Mouse (Mus musculus): Measurements from ENCODE around the gene Robo1. TPM values are rescaled to one million over a fixed set of nuclear protein-coding genes. Genes with fewer than 3 reads are reported as not detected.

Robo1 gene
- polyA plus RNA-seq, 1 experiment from 2014 or later = 100 TPM

DNA sequence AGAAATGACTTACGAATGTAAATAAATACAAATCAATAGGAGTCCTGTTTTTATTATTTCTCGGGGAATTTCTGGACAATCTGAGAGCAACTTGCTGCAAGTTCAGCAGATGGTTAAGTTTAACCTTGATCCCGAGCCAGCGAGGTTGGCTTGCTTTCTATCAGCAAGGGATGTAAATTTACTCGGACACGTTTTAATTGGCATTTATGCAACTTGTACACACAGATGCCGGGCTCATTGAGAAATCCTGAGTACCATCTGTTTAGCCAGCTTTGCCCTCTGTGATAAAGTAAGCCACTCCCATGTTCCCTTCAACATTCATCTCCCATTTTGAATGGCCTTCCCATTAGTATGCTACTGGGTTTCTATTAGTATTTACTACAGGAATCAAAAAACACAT is 580.0 kb downstream of the Robo1 start:
- H3K27ac ChIP-seq (replicated peaks) = 0 out of 2 replicates have a peak overlapping the region, but pooled peaks have one; percentile 39
- H3K4me1 ChIP-seq = peaks cover 14% of the 10 kb centered on the region; the same call in 1 of the 2 replicates
- H3K4me2 ChIP-seq (replicated peaks) = 0 out of 2 replicates have a peak overlapping the region, but pooled peaks have one; percentile 13
- no peaks in the 10 kb centered on the region for H3K27me3 ChIP-seq
- no peaks in the 10 kb centered on the region for H3K36me3 ChIP-seq
- H3K9ac ChIP-seq (replicated peaks) = no peak overlapping the region
- no peaks in the 10 kb centered on the region for H3K9me3 ChIP-seq
- no peak overlapping the region for H3K4me3 ChIP-seq
- WGBS = 30% methylated on average over 7 of the region's 7 CpGs
- peak; percentile 87 for ATAC-seq (ENCODE audit: low FRiP score, low read depth)

DNA sequence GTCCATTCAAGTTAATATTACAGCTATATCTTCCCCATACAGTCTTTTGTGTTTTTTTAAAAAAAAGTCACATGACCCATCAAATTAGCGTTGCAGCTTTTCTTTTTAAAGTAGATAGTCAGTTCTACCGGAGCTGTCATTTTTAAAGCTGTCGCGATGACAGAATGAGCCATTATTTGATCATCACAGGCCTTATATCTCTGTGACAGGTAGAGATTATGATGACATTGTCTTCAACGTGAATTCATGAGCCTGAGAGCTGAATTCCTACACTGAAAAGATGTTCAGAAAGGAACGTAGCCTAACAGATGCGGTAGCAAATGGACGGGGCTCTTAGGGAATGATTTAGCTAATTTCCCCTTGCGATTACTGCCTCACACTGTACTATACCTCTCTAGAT is 581.3 kb downstream of the Robo1 start:
- no peaks in the 10 kb centered on the region for H3K9me3 ChIP-seq
- H3K4me3 ChIP-seq = no peak overlapping the region
- H3K4me2 ChIP-seq (replicated peaks) = no peak overlapping the region
- no peak for ATAC-seq (ENCODE audit: low FRiP score, low read depth)
- 79% methylated on average over 9 of the region's 9 CpGs for WGBS
- H3K9ac ChIP-seq (replicated peaks) = no peak overlapping the region
- no peak overlapping the region for H3K27ac ChIP-seq (replicated peaks)
- no peaks in the 10 kb centered on the region for H3K27me3 ChIP-seq
- H3K36me3 ChIP-seq = no peaks in the 10 kb centered on the region
- H3K4me1 ChIP-seq = peaks cover 18% of the 10 kb centered on the region; the same call in 1 of the 2 replicates

DNA sequence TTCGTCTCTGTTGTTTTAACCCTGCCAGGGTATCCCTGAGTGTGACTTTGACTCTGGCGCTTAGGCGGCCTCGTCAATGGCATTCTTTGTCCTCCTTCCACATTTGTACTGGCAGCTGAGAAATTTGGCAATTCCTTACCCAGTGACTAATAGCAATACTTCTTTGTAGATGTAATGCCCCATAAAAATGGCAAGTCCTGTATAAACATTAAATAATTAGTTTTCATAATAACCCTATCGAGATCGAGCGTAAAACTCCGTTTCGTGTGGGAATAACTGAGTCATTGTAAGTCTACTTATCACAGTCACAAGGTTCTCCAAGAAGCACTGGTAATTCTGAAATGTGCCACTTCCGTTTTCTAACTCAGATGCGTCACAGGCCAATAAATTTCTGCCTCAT is 589.0 kb downstream of the Robo1 start:
- no peak overlapping the region for H3K4me3 ChIP-seq
- H3K4me1 ChIP-seq = 0 out of 2 replicates have a peak, but pooled peaks cover 4% of the 10 kb centered on the region
- no peaks in the 10 kb centered on the region for H3K9me3 ChIP-seq
- no peaks in the 10 kb centered on the region for H3K27me3 ChIP-seq
- H3K36me3 ChIP-seq = no peaks in the 10 kb centered on the region
- H3K9ac ChIP-seq (replicated peaks) = no peak overlapping the region
- 85% methylated on average over 11 of the region's 11 CpGs for WGBS
- no peak overlapping the region for H3K4me2 ChIP-seq (replicated peaks)
- no peak for ATAC-seq (ENCODE audit: low FRiP score, low read depth)
- H3K27ac ChIP-seq (replicated peaks) = no peak overlapping the region

DNA sequence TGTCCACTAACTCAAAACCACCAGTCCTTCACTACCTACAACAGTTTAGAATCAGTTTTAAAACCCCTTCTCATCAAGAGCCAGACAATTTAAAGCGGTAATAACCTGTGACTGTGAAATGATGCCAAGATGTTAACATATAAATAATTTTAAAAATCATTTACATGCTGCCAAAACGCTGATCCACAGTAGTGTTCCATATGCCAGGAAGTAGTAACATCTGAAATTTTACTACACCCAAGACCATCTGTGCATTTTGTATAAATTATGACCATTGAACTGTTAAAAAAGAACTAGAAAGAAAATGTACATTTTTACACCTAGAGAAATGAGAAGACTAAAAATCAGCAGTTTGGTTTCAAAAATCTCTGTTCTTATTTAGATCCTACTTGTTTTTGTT is 600.8 kb downstream of the Robo1 start:
- WGBS = 99% methylated on average over 2 of the region's 2 CpGs
- Histone ChIP-seq H3K27ac (replicated peaks) (no peak overlapping the region), H3K4me3 (no peak overlapping the region), H3K9me3 (no peaks in the 10 kb centered on the region), H3K9ac (replicated peaks) (no peak overlapping the region), H3K4me2 (replicated peaks) (no peak overlapping the region), H3K4me1 (no peaks in the 10 kb centered on the region), H3K27me3 (no peaks in the 10 kb centered on the region), H3K36me3 (0 out of 2 replicates have a peak, but pooled peaks cover 5% of the 10 kb centered on the region)
- ATAC-seq (ENCODE audit: low FRiP score, low read depth) = no peak

DNA sequence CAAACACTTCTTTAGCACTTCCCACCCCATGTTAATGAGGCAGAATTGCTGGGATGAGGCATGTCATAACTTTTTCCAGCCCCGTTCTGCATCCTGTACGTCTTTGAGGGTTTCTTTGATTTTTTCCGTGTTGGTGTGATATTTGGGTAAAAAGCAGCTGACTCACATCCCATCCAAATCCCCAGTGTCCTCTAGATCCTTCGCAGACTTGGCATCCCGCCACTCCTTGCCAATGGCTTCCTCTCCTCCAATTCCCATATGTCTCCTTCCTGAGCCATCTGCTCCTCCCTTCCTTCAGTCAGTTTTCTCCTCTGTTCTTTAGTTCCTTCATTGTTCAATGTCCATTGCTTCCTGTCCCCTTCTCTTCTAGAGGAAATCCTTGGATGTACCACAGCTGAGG is 605.0 kb downstream of the Robo1 start:
- ATAC-seq (ENCODE audit: low FRiP score, low read depth) = no peak
- 77% methylated on average over 5 of the region's 5 CpGs for WGBS
- Histone ChIP-seq H3K9me3 (no peaks in the 10 kb centered on the region), H3K9ac (replicated peaks) (no peak overlapping the region), H3K4me3 (no peak overlapping the region), H3K27ac (replicated peaks) (no peak overlapping the region; the same call in 1 of the 2 replicates), H3K4me1 (no peaks in the 10 kb centered on the region), H3K27me3 (no peaks in the 10 kb centered on the region), H3K36me3 (no peaks in the 10 kb centered on the region), H3K4me2 (replicated peaks) (no peak overlapping the region)

DNA sequence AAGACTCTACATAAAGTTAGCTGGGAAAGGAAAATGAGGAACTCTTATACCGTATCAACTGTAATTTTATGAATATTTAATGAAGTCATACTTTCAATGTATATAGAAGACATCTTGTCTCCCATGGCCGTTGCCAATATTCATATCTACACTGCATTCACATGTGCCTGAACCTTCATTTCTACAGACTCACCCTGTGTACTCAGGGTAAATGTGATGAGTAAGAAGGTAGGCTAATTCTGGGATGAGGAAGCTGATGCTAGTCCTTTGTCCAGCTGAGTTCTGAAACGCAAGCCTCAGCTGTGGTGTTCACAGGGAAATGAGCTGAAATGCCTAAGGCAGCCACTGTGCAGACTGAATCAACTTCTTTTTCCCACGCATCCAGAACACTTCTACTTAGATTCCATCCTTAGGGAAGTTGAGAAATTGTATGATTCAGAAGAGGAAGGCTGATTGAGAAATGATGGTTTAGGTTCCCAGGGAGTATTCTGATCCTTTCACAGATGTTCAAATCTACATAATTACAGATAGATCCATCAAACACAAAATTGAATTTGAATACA is 606.0 kb downstream of the Robo1 start:
- WGBS = 77% methylated on average over 4 of the region's 4 CpGs
- ATAC-seq (ENCODE audit: low FRiP score, low read depth) = peak; percentile 38

DNA sequence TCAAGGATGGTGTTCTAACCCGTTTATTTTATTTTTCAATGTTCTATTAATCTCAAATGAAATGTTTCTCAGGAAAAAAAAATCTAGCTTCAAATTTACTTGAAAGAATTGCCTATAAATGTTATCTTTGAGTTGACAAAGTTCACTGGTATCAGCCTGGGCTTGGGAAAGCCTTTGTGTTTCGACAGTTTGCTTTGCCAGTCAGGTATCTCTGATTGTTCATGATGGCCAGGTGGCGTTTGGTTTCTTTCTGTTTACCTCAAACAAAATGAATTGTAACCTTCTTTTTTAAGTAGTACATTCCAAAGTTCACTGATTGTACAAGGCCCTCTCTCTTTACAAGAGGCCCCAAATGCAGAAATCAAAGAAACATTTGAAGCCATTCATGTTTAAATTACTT is 611.9 kb downstream of the Robo1 start:
- no peak overlapping the region for H3K27ac ChIP-seq (replicated peaks)
- no peak overlapping the region for H3K4me2 ChIP-seq (replicated peaks)
- 86% methylated on average over 3 of the region's 3 CpGs for WGBS
- no peak overlapping the region for H3K4me3 ChIP-seq
- H3K27me3 ChIP-seq = no peaks in the 10 kb centered on the region
- no peaks in the 10 kb centered on the region for H3K9me3 ChIP-seq
- H3K36me3 ChIP-seq = no peaks in the 10 kb centered on the region
- H3K9ac ChIP-seq (replicated peaks) = no peak overlapping the region
- peaks cover 16% of the 10 kb centered on the region for H3K4me1 ChIP-seq
- no peak for ATAC-seq (ENCODE audit: low FRiP score, low read depth)

More for the DNA sequence above, 606.0 kb downstream of the Robo1 start:
- no peak overlapping the region for H3K4me2 ChIP-seq (replicated peaks)
- H3K27ac ChIP-seq (replicated peaks) = no peak overlapping the region
- H3K4me1 ChIP-seq = no peaks in the 10 kb centered on the region
- no peaks in the 10 kb centered on the region for H3K9me3 ChIP-seq
- H3K27me3 ChIP-seq = no peaks in the 10 kb centered on the region
- no peak overlapping the region for H3K9ac ChIP-seq (replicated peaks)
- H3K36me3 ChIP-seq = no peaks in the 10 kb centered on the region
- no peak overlapping the region for H3K4me3 ChIP-seq

DNA sequence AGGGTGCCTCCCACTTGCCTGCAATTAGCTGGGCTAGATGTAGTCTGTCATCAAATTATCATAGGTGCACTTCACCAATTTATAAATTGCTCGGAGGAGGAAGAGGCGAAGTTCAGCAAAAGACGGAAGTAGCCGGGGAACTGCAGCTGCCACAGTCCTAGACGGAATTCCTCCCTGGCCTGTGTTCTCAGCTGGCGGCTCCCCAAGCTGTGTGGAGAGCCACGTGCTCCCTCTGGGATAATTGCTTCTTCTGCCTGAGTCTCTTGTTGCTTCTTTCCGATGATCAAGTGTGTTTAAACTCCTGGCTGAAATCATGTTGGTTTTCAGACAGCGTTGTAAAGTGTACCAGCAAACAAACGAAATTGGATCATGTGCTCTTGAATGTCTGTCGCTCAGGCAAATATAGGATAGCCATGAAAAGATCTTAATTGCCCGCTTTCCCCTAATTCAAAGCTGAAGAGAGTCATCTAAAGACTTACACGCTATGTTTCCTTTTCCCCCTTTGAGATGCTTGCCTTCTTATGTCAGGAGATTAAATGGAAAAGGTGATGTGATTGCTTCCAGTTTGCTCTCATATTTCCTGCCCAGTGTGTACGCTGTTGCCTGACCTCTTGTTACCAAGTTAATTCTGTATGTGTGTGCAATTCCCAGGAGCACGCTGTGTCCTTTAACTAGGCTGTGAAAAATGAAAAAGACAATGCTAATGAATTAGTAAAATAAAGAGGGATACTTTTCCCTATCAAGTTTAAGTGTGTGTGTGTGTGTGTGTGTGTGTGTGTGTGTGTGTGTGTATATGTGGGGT is 616.5 kb downstream of the Robo1 start:
- 19% methylated on average over 15 of the region's 15 CpGs for WGBS
- Histone ChIP-seq H3K4me2 (replicated peaks) (peak overlapping the region; percentile 35), H3K9me3 (no peaks in the 10 kb centered on the region), H3K4me3 (no peak overlapping the region), H3K27ac (replicated peaks) (peak overlapping the region; percentile 39), H3K4me1 (peaks cover 38% of the 10 kb centered on the region), H3K36me3 (no peaks in the 10 kb centered on the region), H3K27me3 (no peaks in the 10 kb centered on the region), H3K9ac (replicated peaks) (no peak overlapping the region; the same call in 1 of the 2 replicates)
- peak; percentile 81 for ATAC-seq (ENCODE audit: low FRiP score, low read depth)

DNA sequence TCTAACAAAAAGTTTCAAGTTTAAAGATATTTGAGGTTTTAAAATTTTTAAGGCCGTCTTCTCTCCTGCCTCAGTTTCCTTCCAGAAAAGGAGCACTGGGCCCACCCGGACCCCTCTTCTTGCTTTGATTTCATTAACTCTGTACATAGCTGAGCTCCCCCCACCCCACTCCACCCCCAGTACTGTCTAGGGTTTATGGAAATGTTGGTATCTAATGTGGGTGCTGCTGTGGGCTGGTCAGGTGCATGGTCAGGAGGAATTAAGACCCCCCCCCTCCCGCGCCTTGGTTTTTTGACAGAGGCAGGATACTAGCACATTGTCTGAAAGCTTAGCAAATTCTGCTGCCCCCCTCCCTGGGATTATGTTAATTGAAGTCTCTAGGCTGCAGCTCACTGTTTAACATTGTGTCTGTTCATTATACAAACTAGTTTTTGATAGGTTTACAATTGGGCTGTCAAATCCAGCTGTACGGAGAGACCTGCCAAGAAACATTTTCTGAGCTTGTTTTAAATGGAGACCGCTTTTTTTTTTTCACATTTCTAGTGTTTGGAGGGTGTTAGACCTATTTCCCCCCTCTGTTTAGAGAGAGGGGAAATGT is 620.5 kb downstream of the Robo1 start:
- no peaks in the 10 kb centered on the region for H3K36me3 ChIP-seq
- H3K9me3 ChIP-seq = no peaks in the 10 kb centered on the region
- no peak overlapping the region; the same call in 1 of the 2 replicates for H3K4me2 ChIP-seq (replicated peaks)
- peak; percentile 74 for ATAC-seq (ENCODE audit: low FRiP score, low read depth)
- H3K4me3 ChIP-seq = no peak overlapping the region
- 0 out of 2 replicates have a peak overlapping the region, but pooled peaks have one; percentile 39 for H3K27ac ChIP-seq (replicated peaks)
- no peak overlapping the region for H3K9ac ChIP-seq (replicated peaks)
- 41% methylated on average over 6 of the region's 6 CpGs for WGBS
- H3K27me3 ChIP-seq = no peaks in the 10 kb centered on the region
- H3K4me1 ChIP-seq = peaks cover 35% of the 10 kb centered on the region

DNA sequence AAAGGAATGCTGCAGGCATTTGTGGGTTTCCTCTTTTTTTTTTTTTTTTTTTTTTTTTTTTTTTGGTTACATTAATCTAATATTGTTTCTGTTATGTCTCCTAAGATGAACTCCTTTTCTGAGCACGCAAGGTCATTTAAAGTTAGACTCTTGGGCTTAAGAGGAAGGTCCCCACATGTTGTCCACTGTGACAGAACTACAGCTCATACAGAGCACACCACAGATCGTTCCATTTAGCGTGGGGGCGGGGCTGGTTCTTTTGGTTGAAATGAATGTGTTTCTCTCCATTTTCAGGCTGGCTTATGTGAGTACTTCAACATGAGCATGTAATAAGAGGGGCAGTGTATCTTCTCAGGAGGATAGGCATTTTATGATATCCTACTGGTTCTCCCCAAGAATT is 622.8 kb downstream of the Robo1 start:
- Histone ChIP-seq H3K9ac (replicated peaks) (no peak overlapping the region), H3K4me3 (no peak overlapping the region), H3K36me3 (no peaks in the 10 kb centered on the region), H3K4me1 (peaks cover 17% of the 10 kb centered on the region), H3K27ac (replicated peaks) (no peak overlapping the region), H3K9me3 (no peaks in the 10 kb centered on the region), H3K27me3 (no peaks in the 10 kb centered on the region), H3K4me2 (replicated peaks) (no peak overlapping the region)
- WGBS = 83% methylated on average over 4 of the region's 4 CpGs
- no peak for ATAC-seq (ENCODE audit: low FRiP score, low read depth)

DNA sequence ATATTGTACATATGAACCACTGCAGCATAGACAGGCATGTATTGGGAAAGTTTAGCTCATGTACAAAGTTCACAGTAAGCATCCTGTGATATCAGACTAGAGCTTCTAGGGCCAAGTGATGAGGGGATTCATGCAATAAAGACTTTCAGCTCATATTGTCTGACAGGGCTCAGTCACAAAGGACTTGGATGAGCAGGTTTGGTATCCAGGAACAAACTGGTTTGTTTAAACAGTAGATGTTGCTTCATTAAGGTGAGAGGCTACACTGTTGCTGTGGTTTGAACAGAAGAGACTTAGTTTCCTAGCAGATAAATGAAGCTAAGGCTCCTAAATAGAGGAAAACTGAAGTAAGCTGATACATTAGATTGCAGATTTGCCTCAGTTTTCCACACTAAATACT is 626.8 kb downstream of the Robo1 start:
- ATAC-seq (ENCODE audit: low FRiP score, low read depth) = no peak
- peaks cover 11% of the 10 kb centered on the region; the same call in 1 of the 2 replicates for H3K4me1 ChIP-seq
- no peak overlapping the region for H3K4me3 ChIP-seq
- no peaks in the 10 kb centered on the region for H3K9me3 ChIP-seq
- H3K27me3 ChIP-seq = no peaks in the 10 kb centered on the region
- no peak overlapping the region for H3K27ac ChIP-seq (replicated peaks)
- H3K9ac ChIP-seq (replicated peaks) = no peak overlapping the region
- no peaks in the 10 kb centered on the region for H3K36me3 ChIP-seq
- H3K4me2 ChIP-seq (replicated peaks) = no peak overlapping the region

DNA sequence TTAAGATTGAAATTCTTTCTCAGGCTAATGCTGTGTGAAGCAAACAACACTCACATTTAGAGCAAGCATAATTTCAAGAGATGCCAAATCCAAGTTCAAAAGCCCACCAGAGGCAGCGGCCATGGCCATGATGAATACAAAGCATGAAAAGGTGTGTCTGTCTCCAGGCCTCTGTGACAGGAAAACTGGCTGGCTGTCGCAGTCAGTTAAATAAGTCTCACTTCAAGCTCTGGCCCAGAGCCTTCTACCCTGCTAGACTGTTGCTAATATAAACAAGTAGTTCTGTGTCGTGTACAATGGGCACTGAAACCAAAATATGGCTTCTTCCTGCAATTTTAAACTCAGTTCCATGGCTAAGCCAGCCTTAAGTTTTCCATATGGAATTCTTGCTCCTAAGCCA is 629.1 kb downstream of the Robo1 start:
- Histone ChIP-seq H3K9ac (replicated peaks) (no peak overlapping the region), H3K4me2 (replicated peaks) (no peak overlapping the region), H3K4me3 (no peak overlapping the region), H3K9me3 (no peaks in the 10 kb centered on the region), H3K36me3 (no peaks in the 10 kb centered on the region), H3K4me1 (peaks cover 13% of the 10 kb centered on the region; the same call in 1 of the 2 replicates), H3K27me3 (no peaks in the 10 kb centered on the region), H3K27ac (replicated peaks) (no peak overlapping the region)
- no peak for ATAC-seq (ENCODE audit: low FRiP score, low read depth)
- 69% methylated on average over 3 of the region's 3 CpGs for WGBS

Measured in midbrain, embryonic 12.5 days (tissue).